Mouse (Mus musculus): ENCODE measurements around the gene Jag1.

- TF ChIP-seq CTCF (IDR thresholded peaks at IDR 0.05; ENCODE audit: extremely low read depth, insufficient read length, insufficient replicate concordance, low read depth, low read length) (peak; percentile 64; the same call in 1 of the 2 replicates), POLR2A (IDR thresholded peaks at IDR 0.05; ENCODE audit: low read depth, low read length) (no peak)
Observed at GRCm38 (mm10) chr2:137114248-137115096, 2.0 kb downstream of the Jag1 start.

Data from small intestine, adult 2 months (tissue).